Mouse (Mus musculus) cerebellum, adult 9-11 months (tissue): Measurements from ENCODE around the gene Zfp799.

Experiments
- DNase-seq: peaks from one replicate; pipeline ENCODE4 v3.0.0; 2022

Gene Zfp799

GRCm38 (mm10) chr17:32786944-32787343 is 43.1 kb downstream of the Zfp799 start:
- DNase-seq = no peak

GRCm38 (mm10) chr17:32785656-32786055 is 44.4 kb downstream of the Zfp799 start:
- no peak for DNase-seq

- DNase-seq = no peak
These were observed 52.5 kb downstream of the Zfp799 start for GRCm38 (mm10) chr17:32777564-32777963.

GRCm38 (mm10) chr17:32771213-32771612 is 58.8 kb downstream of the Zfp799 start:
- DNase-seq = no peak

GRCm38 (mm10) chr17:32766422-32766821 is 63.6 kb downstream of the Zfp799 start:
- no peak for DNase-seq
